Mouse (Mus musculus) hindbrain, embryonic 13.5 days (tissue): ENCODE measurements around the gene Gpr152. TPM values are rescaled to one million over a fixed set of nuclear protein-coding genes. Genes with fewer than 3 reads are reported as not detected.
A peak's percentile ranks its signal among the peaks of the same experiment; 100 is the strongest.
"Not testable (repeated sequence)": the region's sequence is repeated elsewhere in the genome, so short reads cannot be mapped to it uniquely, and the experiment has no call there.

ENCODE experiments used
- ATAC-seq: fragments of 200-750 bp; cut with Nextera tagmentation; 2 replicates; pipeline ENCODE4 v1.8.0; 2017; ENCODE audit warnings: moderate TSS enrichment; ENCODE audit not compliant: low FRiP score
- H3K27ac ChIP-seq: fragments of 300-500 bp; sonication (generic); 2 replicates; pipeline ENCODE4 v1.5.1; 2015; ENCODE audit warnings: inconsistent platforms, mild to moderate bottlenecking, moderate library complexity
- H3K27me3 ChIP-seq: fragments of 300-500 bp; sonication (generic); 2 replicates; pipeline ENCODE4 v1.6.1; 2015; ENCODE audit warnings: mild to moderate bottlenecking, inconsistent platforms
- H3K36me3 ChIP-seq: fragments of 300-500 bp; sonication (generic); 2 replicates; pipeline ENCODE4 v1.6.1; 2015; ENCODE audit warnings: mild to moderate bottlenecking, inconsistent platforms
- H3K4me1 ChIP-seq: fragments of 300-500 bp; sonication (generic); replicated peaks from 2 replicates; pipeline ENCODE4 v1.6.1; 2015; ENCODE audit warnings: inconsistent platforms
- H3K4me2 ChIP-seq: fragments of 300-500 bp; sonication (generic); 2 replicates; pipeline ENCODE4 v1.6.1; 2015; ENCODE audit warnings: inconsistent platforms, mild to moderate bottlenecking, moderate library complexity
- H3K4me3 ChIP-seq: fragments of 300-500 bp; sonication (generic); 2 replicates; pipeline ENCODE4 v1.5.1; 2015; ENCODE audit warnings: mild to moderate bottlenecking, inconsistent platforms
- H3K9ac ChIP-seq: fragments of 300-500 bp; sonication (generic); 2 replicates; pipeline ENCODE4 v1.6.1; 2015; ENCODE audit warnings: mild to moderate bottlenecking, inconsistent platforms
- H3K9me3 ChIP-seq: fragments of 300-500 bp; sonication (generic); 2 replicates; pipeline ENCODE4 v1.6.1; 2016; ENCODE audit warnings: inconsistent platforms
- WGBS: fragments of 180-500 bp; shearing (Covaris S2); methylation state at CpG from one replicate; pipeline ENCODE4 v1.1.7; 2015; 5-methylcytosine and 5-hydroxymethylcytosine counted together
- polyA plus RNA-seq: library from polyadenylated mRNA; unstranded; fragments of >200 nt; fragmentation: Nextera tagmentation; extraction: Ambion mirVana; gene quantifications from 2 replicates; pipeline ENCODE4 v1.2.1, GENCODE M21; 2015

Gpr152 gene
- polyA plus RNA-seq, 1 experiment from 2014 or later, result not detected

- H3K9me3 ChIP-seq, result no peaks in the 10 kb centered on the region
- ATAC-seq, result peak; percentile 14; the same call in 1 of the 2 replicates
- H3K4me1 ChIP-seq, result no peaks in the 10 kb centered on the region; the same call in 1 of the 2 replicates
- H3K9ac ChIP-seq, result 0 out of 2 replicates have a peak overlapping the region, but pooled peaks have one; percentile 8
- no peak overlapping the region for H3K27ac ChIP-seq
- no peaks in the 10 kb centered on the region for H3K27me3 ChIP-seq
- 81% methylated on average over 13 of the region's 13 CpGs for WGBS
- H3K4me3 ChIP-seq, result no peak overlapping the region
- peaks cover 99% of the 10 kb centered on the region for H3K36me3 ChIP-seq
- H3K4me2 ChIP-seq, result no peak overlapping the region
Observed at GRCm38 (mm10) chr19:4113186-4113805, 26.3 kb upstream of the Gpr152 start.

GRCm38 (mm10) chr19:4113806-4114230, 25.8 kb upstream of the Gpr152 start:
- peak; percentile 15; the same call in 1 of the 2 replicates for ATAC-seq
- peaks cover 94% of the 10 kb centered on the region for H3K36me3 ChIP-seq
- H3K4me1 ChIP-seq, result no peaks in the 10 kb centered on the region; the same call in 1 of the 2 replicates
- no peak overlapping the region for H3K4me3 ChIP-seq
- no peak overlapping the region for H3K4me2 ChIP-seq
- H3K9me3 ChIP-seq, result no peaks in the 10 kb centered on the region
- 79% methylated on average over 5 of the region's 5 CpGs for whole genome bisulfite sequencing
- H3K9ac ChIP-seq, result no peak overlapping the region
- H3K27me3 ChIP-seq, result no peaks in the 10 kb centered on the region
- H3K27ac ChIP-seq, result no peak overlapping the region

DNA sequence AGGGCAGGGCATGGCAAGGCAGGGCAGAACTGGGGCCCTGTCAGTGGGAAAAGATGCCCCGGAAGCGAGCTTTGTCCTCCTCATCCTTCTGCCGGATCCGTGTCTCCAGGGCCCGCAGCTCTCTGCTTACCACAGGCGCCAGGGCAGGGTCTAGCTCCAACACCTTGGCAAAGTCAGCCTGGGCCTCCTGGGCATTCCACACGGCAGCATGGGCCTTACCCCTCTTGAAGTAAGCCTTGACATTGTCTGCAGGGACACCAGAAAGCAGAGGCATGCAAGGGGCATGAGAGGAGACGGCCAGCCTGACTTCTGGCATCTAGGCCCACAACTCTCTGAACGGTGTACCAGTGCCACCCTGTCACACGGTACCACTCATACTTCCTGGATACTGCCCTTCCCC, 25.0 kb upstream of the Gpr152 start:
- no peaks in the 10 kb centered on the region; the same call in none of the 2 replicates for H3K4me1 ChIP-seq
- H3K27ac ChIP-seq, result no peak overlapping the region
- WGBS, result 90% methylated on average over 10 of the region's 10 CpGs
- ATAC-seq, result no peak
- H3K4me2 ChIP-seq, result no peak overlapping the region
- H3K36me3 ChIP-seq, result peaks cover 90% of the 10 kb centered on the region
- H3K9ac ChIP-seq, result no peak overlapping the region
- no peak overlapping the region for H3K4me3 ChIP-seq
- H3K27me3 ChIP-seq, result no peaks in the 10 kb centered on the region
- H3K9me3 ChIP-seq, result no peaks in the 10 kb centered on the region

GRCm38 (mm10) chr19:4115144-4115543, 24.4 kb upstream of the Gpr152 start:
- WGBS, result 97% methylated on average over 10 of the region's 10 CpGs
- ATAC-seq, result no peak
- H3K9ac ChIP-seq, result no peak overlapping the region
- peaks cover 2% of the 10 kb centered on the region for H3K4me1 ChIP-seq
- no peaks in the 10 kb centered on the region for H3K9me3 ChIP-seq
- H3K27me3 ChIP-seq, result no peaks in the 10 kb centered on the region
- no peak overlapping the region for H3K4me2 ChIP-seq
- H3K27ac ChIP-seq, result no peak overlapping the region
- H3K36me3 ChIP-seq, result peaks cover 84% of the 10 kb centered on the region
- H3K4me3 ChIP-seq, result no peak overlapping the region

GRCm38 (mm10) chr19:4115816-4116215, 23.8 kb upstream of the Gpr152 start:
- peaks cover 77% of the 10 kb centered on the region for H3K36me3 ChIP-seq

GRCm38 (mm10) chr19:4117006-4117405, 22.6 kb upstream of the Gpr152 start:
- H3K4me1 ChIP-seq, result peaks cover 10% of the 10 kb centered on the region
- H3K36me3 ChIP-seq, result peaks cover 65% of the 10 kb centered on the region
- WGBS, result 97% methylated on average over 7 of the region's 7 CpGs
- H3K4me2 ChIP-seq, result no peak overlapping the region
- H3K9ac ChIP-seq, result no peak overlapping the region
- H3K27ac ChIP-seq, result no peak overlapping the region
- no peak for ATAC-seq
- H3K9me3 ChIP-seq, result no peaks in the 10 kb centered on the region
- no peak overlapping the region for H3K4me3 ChIP-seq
- no peaks in the 10 kb centered on the region for H3K27me3 ChIP-seq

More at GRCm38 (mm10) chr19:4115816-4116215, 23.8 kb upstream of the Gpr152 start:
- Histone ChIP-seq H3K9ac (no peak overlapping the region), H3K9me3 (no peaks in the 10 kb centered on the region), H3K4me1 (peaks cover 9% of the 10 kb centered on the region), H3K4me2 (no peak overlapping the region), H3K27ac (no peak overlapping the region), H3K27me3 (no peaks in the 10 kb centered on the region), H3K4me3 (no peak overlapping the region)
- 85% methylated on average over 11 of the region's 11 CpGs for WGBS
- no peak for ATAC-seq

- Histone ChIP-seq H3K27me3 (no peaks in the 10 kb centered on the region), H3K9ac (no peak overlapping the region), H3K4me3 (no peak overlapping the region), H3K36me3 (peaks cover 52% of the 10 kb centered on the region), H3K4me2 (no peak overlapping the region), H3K27ac (no peak overlapping the region), H3K4me1 (peaks cover 10% of the 10 kb centered on the region), H3K9me3 (no peaks in the 10 kb centered on the region)
- WGBS, result 93% methylated on average over 2 of the region's 2 CpGs
- ATAC-seq, result no peak
Observed at GRCm38 (mm10) chr19:4118350-4118749, 21.2 kb upstream of the Gpr152 start.

- H3K9me3 ChIP-seq, result no peaks in the 10 kb centered on the region
- H3K4me2 ChIP-seq, result peak overlapping the region; percentile 46
- ATAC-seq, result no peak
- H3K27me3 ChIP-seq, result no peaks in the 10 kb centered on the region
- no peak overlapping the region for H3K27ac ChIP-seq
- H3K4me1 ChIP-seq, result peaks cover 10% of the 10 kb centered on the region
- 0 out of 2 replicates have a peak overlapping the region, but pooled peaks have one; percentile 50 for H3K4me3 ChIP-seq
- WGBS, result 92% methylated on average over 6 of the region's 6 CpGs
- H3K9ac ChIP-seq, result no peak overlapping the region
- peaks cover 36% of the 10 kb centered on the region for H3K36me3 ChIP-seq
Observed at GRCm38 (mm10) chr19:4119716-4120487, 19.7 kb upstream of the Gpr152 start.

DNA sequence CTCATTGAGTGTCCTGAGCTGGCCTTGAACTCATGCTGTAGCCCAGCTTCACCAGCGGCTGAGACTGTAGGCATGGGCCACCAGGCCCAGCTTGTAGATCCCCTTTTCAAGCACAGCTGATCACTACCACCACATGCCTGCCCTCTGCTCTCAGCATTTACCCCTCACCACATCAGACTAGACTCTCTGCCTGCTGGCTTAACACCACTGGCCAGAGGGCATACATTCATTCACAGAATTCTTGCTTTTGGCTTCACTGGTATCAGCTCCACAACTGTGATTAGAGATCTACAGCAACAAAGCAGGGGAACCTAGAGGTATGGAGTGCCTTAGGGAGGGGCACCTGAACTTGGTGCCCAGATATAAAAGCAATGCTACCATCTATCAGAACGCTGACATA, 19.1 kb upstream of the Gpr152 start:
- Histone ChIP-seq H3K36me3 (peaks cover 30% of the 10 kb centered on the region), H3K9ac (no peak overlapping the region), H3K9me3 (no peaks in the 10 kb centered on the region), H3K4me1 (peaks cover 10% of the 10 kb centered on the region), H3K4me2 (peak overlapping the region; percentile 46), H3K27ac (peak overlapping the region; percentile 89), H3K27me3 (no peaks in the 10 kb centered on the region), H3K4me3 (peak overlapping the region; percentile 50)
- no peak for ATAC-seq
- 94% methylated on average over 2 of the region's 2 CpGs for WGBS

GRCm38 (mm10) chr19:4121097-4121805, 18.3 kb upstream of the Gpr152 start:
- H3K27me3 ChIP-seq, result no peaks in the 10 kb centered on the region
- H3K9me3 ChIP-seq, result no peaks in the 10 kb centered on the region
- H3K36me3 ChIP-seq, result peaks cover 23% of the 10 kb centered on the region
- peak overlapping the region; percentile 89 for H3K27ac ChIP-seq
- peak; percentile 84 for ATAC-seq
- WGBS, result 4% methylated on average over 38 of the region's 38 CpGs
- H3K9ac ChIP-seq, result peak overlapping the region; percentile 72
- peak overlapping the region; percentile 46 for H3K4me2 ChIP-seq
- H3K4me1 ChIP-seq, result peaks cover 13% of the 10 kb centered on the region
- peak overlapping the region; percentile 50 for H3K4me3 ChIP-seq

DNA sequence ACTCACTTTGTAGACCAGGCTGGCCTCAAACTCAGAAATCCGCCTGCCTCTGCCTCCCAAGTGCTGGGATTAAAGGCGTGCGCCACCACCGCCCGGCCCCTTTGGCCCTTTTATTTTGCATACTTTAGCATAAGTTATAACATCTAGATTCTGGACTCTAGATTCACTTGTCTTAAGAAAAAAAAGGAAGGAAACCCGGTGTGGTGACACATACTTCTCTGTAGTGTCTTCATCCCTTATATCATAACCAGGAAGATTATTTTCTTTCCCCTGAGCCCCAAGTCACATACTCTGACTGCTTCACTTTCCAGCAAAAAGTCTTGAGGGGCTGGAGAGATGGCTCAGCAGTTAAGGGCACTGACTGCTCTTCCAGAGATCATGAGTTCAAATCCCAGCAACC, 17.7 kb upstream of the Gpr152 start:
- Histone ChIP-seq H3K4me2 (peak overlapping the region; percentile 26; the same call in 1 of the 2 replicates), H3K36me3 (peaks cover 16% of the 10 kb centered on the region), H3K4me1 (peaks cover 19% of the 10 kb centered on the region)
- 61% methylated on average over 6 of the region's 6 CpGs for WGBS
- not testable (repeated sequence) for H3K27ac ChIP-seq, ATAC-seq, H3K9ac ChIP-seq, H3K9me3 ChIP-seq, H3K27me3 ChIP-seq, H3K4me3 ChIP-seq
